24 mouse cellular contexts compared by ENCODE assay signal in the genomic region with DNA sequence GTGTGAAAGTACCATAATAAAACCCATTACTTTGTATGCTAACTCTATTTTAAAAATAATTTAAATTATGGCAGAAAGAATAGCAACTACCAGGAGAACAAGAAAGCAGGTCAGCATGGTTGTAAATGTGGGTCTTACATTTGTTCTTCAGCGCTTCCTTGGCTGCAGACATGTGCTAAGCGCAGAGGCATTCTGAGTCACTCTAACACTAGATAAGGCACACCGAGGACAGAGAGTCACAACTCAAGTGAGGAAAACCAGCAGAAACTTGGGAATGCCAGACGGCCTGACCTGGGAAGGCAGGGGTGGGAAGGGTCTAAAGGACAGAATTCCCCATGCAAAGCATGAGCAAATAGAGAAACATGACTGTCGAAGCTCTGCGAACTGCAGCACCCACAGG.
DNase-seq lines count a peak whose midpoint lies in the region; ATAC-seq and TF ChIP-seq lines count a peak whose summit lies in the region.
"Had no signal": no experiment of that assay in that cellular context is flagged by ENCODE, and none has a peak within 500 bp of the region (broad histone marks: within the 10 kb centered on the region; RNA-seq: fewer than 3 reads in every experiment).

No protein-coding gene starts in this region.

- TF ChIP-seq EP300 in heart, adult 2 months (IDR thresholded peaks at IDR 0.05; ENCODE audit: insufficient read depth, low read depth, low read length), result no peak

- H3K9me3 ChIP-seq in embryonic facial prominence, embryonic 13.5 days, result no peaks in the 10 kb centered on the region
- H3K9me3 ChIP-seq: forebrain, embryonic 13.5 days; G1E; hindbrain, embryonic 15.5 days; limb, embryonic 15.5 days; liver, embryonic 15.5 days had no signal

- H3K4me3 ChIP-seq in heart, adult 2 months, result no peak overlapping the region
- no peak overlapping the region for H3K4me3 ChIP-seq in embryonic facial prominence, embryonic 13.5 days
- H3K4me3 ChIP-seq: erythroblast, embryonic 14.5 days; forebrain, embryonic 13.5 days; hindbrain, embryonic 15.5 days; layer of hippocampus, adult 2 months; limb, embryonic 15.5 days; liver, embryonic 15.5 days had no signal

- peak; percentile 22 to 60 for DNase-seq in adrenal gland, adult (ENCODE audit: inconsistent age in 2 of 2, low spot score in 1 of 2)
- no peak for DNase-seq in adrenal gland, postnatal 25 days
- DNase-seq in heart, adult 2 months, result peak in 1 of 2 experiments; percentile 20
- no peak for DNase-seq in heart, postnatal 14 days
- DNase-seq in heart, postnatal 10 days, result peak; percentile 19 to 29
- DNase-seq in ovary, adult 18-20 months (ENCODE audit: low spot score), result no peak
- no peak for DNase-seq in ovary, postnatal 36 days (ENCODE audit: low spot score)
- DNase-seq: cerebellum, adult 11-12 months; cerebellum, postnatal 25 days; gastrocnemius, postnatal 25 days; kidney, adult 11 months; kidney, postnatal 10 days; lung, postnatal 10 days; midbrain, embryonic 14.5 days; retina, postnatal 1 day; right cerebral cortex, postnatal 4 days had no signal

- TF ChIP-seq CTCF in heart, adult 2 months (IDR thresholded peaks at IDR 0.05), result no peak

- peak overlapping the region; percentile 31; the same call in 1 of the 2 replicates for H3K27ac ChIP-seq in heart, adult 2 months
- H3K27ac ChIP-seq in embryonic facial prominence, embryonic 13.5 days, result peak overlapping the region; percentile 55; the same call in 1 of the 2 replicates
- H3K27ac ChIP-seq: forebrain, embryonic 13.5 days; hindbrain, embryonic 15.5 days; layer of hippocampus, adult 2 months; limb, embryonic 15.5 days; liver, embryonic 15.5 days had no signal

- no peak overlapping the region for H3K9ac ChIP-seq in heart, adult 2 months (ENCODE audit: low read depth, low read length)
- H3K9ac ChIP-seq in embryonic facial prominence, embryonic 13.5 days, result no peak overlapping the region
- H3K9ac ChIP-seq: forebrain, embryonic 13.5 days; hindbrain, embryonic 15.5 days; limb, embryonic 15.5 days; liver, embryonic 15.5 days had no signal

- H3K4me1 ChIP-seq in heart, adult 2 months (ENCODE audit: control insufficient read depth, insufficient read depth, low read length), result no peaks in the 10 kb centered on the region
- H3K4me1 ChIP-seq in embryonic facial prominence, embryonic 13.5 days, result peaks cover 53% of the 10 kb centered on the region
- H3K4me1 ChIP-seq: liver, embryonic 15.5 days had no signal

- H3K27me3 ChIP-seq in heart, adult 2 months (ENCODE audit: control insufficient read depth, insufficient read depth, low read length), result no peaks in the 10 kb centered on the region
- no peaks in the 10 kb centered on the region for H3K27me3 ChIP-seq in embryonic facial prominence, embryonic 13.5 days
- H3K27me3 ChIP-seq: hindbrain, embryonic 15.5 days; liver, embryonic 15.5 days had no signal

- intact Hi-C loops in heart, adult 2 months (cut with DNase I), result no loop called here
- intact Hi-C loops in heart, postnatal 14 days (cut with DNase I), result no loop called here
- intact Hi-C loops in heart, postnatal 10 days (cut with DNase I), result no loop called here

- H3K36me3 ChIP-seq in heart, adult 2 months (ENCODE audit: control insufficient read depth, insufficient read depth, low read length), result no peaks in the 10 kb centered on the region
- no peaks in the 10 kb centered on the region for H3K36me3 ChIP-seq in embryonic facial prominence, embryonic 13.5 days
- H3K36me3 ChIP-seq: G1E; hindbrain, embryonic 15.5 days; limb, embryonic 15.5 days; liver, embryonic 15.5 days had no signal

- TF ChIP-seq POLR2A in heart, adult 2 months (IDR thresholded peaks at IDR 0.05; ENCODE audit: insufficient read depth, low read depth, low read length), result no peak

- no peak overlapping the region for H3K4me2 ChIP-seq in embryonic facial prominence, embryonic 13.5 days
- H3K4me2 ChIP-seq: forebrain, embryonic 13.5 days; hindbrain, embryonic 15.5 days; limb, embryonic 15.5 days; liver, embryonic 15.5 days had no signal

- ATAC-seq in embryonic facial prominence, embryonic 13.5 days (ENCODE audit: insufficient number of reproducible peaks, insufficient read depth, low FRiP score, low TSS enrichment, low read depth), result no peak
- ATAC-seq: forebrain, embryonic 13.5 days had no signal

- 55% methylated on average over 6 of the region's 6 CpGs for WGBS in heart, adult 2 months
- 60% methylated on average over 6 of the region's 6 CpGs for WGBS in embryonic facial prominence, embryonic 13.5 days

- no peaks in the 10 kb centered on the region for H3K79me2 ChIP-seq in heart, adult 2 months (replicated peaks; ENCODE audit: control insufficient read depth, insufficient read depth, low read length)

Comparison
In these comparisons a context has a peak if more than half of its experiments do, and no peak if none do; other contexts are left out.
1. DNase-seq: peak in adrenal gland, adult (2 of 2) and heart, postnatal 10 days (2 of 2); none in adrenal gland, postnatal 25 days (single experiment), heart, postnatal 14 days (0 of 2), ovary, adult 18-20 months (single experiment) and ovary, postnatal 36 days (single experiment).